Mouse (Mus musculus) liver, embryonic 14.5 days (tissue): ENCODE measurements around the gene Gm45785. TPM values are rescaled to one million over a fixed set of nuclear protein-coding genes. Genes with fewer than 3 reads are reported as not detected.

Source experiments
- ATAC-seq: fragments of 200-750 bp; cut with Nextera tagmentation; 2 replicates; pipeline ENCODE4 v1.8.0; 2017; ENCODE audit warnings: moderate number of reproducible peaks, mild to moderate bottlenecking, moderate library complexity; ENCODE audit not compliant: insufficient read depth
- DNase-seq, 3 experiments: peaks; one replicate each; pipeline ENCODE4 v3.0.0-alpha.2; 2012 to 2013; ENCODE audit warnings: low read depth in 3 of 3, low spot score in 3 of 3
- H3K27ac ChIP-seq: fragments of 300-500 bp; sonication (generic); 2 replicates; pipeline ENCODE4 v1.5.1; 2014; ENCODE audit warnings: moderate library complexity, mild to moderate bottlenecking, control low read depth, inconsistent platforms
- H3K27me3 ChIP-seq: fragments of 300-500 bp; sonication (generic); 2 replicates; pipeline ENCODE4 v1.6.1; 2014; ENCODE audit warnings: mild to moderate bottlenecking, low read length, moderate library complexity; ENCODE audit not compliant: control insufficient read depth, insufficient read depth
- H3K36me3 ChIP-seq: fragments of 300-500 bp; sonication (generic); replicated peaks from 2 replicates; pipeline ENCODE4 v1.6.1; 2014; ENCODE audit warnings: low read depth; ENCODE audit not compliant: control insufficient read depth, insufficient read depth
- H3K4me1 ChIP-seq, 2 experiments: fragments of 200-500 bp in 1 of 2; fragments of 300-500 bp in 1 of 2; sonication (generic) in 1 of 2; replicated peaks; 2 replicates each; pipeline ENCODE4 v1.6.1; 2012 to 2014; ENCODE audit warnings: antibody characterized with exemption in 1 of 2, inconsistent platforms in 1 of 2, low read length in 1 of 2; ENCODE audit not compliant: control insufficient read depth in 2 of 2, insufficient read depth in 2 of 2
- H3K4me2 ChIP-seq: fragments of 300-500 bp; sonication (generic); 2 replicates; pipeline ENCODE4 v1.6.1; 2014; ENCODE audit warnings: low read depth, mild to moderate bottlenecking, control low read depth, moderate library complexity
- H3K4me3 ChIP-seq, 2 experiments: fragments of 200-500 bp in 1 of 2; fragments of 300-500 bp in 1 of 2; sonication (generic) in 1 of 2; 2 replicates each; pipeline ENCODE4 v1.5.1; 2012 to 2014; ENCODE audit warnings: low read depth in 2 of 2, low read length in 2 of 2, mild to moderate bottlenecking in 2 of 2, control low read depth in 1 of 2, inconsistent platforms in 1 of 2, moderate library complexity in 1 of 2; ENCODE audit not compliant: insufficient read depth in 1 of 2
- H3K9ac ChIP-seq: fragments of 300-500 bp; sonication (generic); replicated peaks from 2 replicates; pipeline ENCODE4 v1.6.1; 2014; ENCODE audit warnings: mild to moderate bottlenecking, control low read depth, moderate library complexity
- H3K9me3 ChIP-seq: fragments of 300-500 bp; sonication (generic); 2 replicates; pipeline ENCODE4 v1.6.1; 2016; ENCODE audit warnings: low read length, mixed read lengths; ENCODE audit not compliant: control insufficient read depth
- CTCF ChIP-seq: IDR thresholded peaks from 2 replicates; pipeline ENCODE4 v1.5.1; 2016; ENCODE audit warnings: antibody characterized with exemption, low read depth, control low read depth
- EP300 ChIP-seq: IDR thresholded peaks from 2 replicates; pipeline ENCODE4 v1.6.1; 2016; ENCODE audit warnings: antibody characterized with exemption, low read depth
- WGBS: fragments of 180-500 bp; shearing (Covaris S2); extraction: QIAGEN DNeasy Blood & Tissue Kit; methylation state at CpG from one replicate; pipeline ENCODE4 v1.1.7; 2014; ENCODE audit not compliant: insufficient replicate concordance; 5-methylcytosine and 5-hydroxymethylcytosine counted together
- polyA plus RNA-seq, 2 experiments: library from polyadenylated mRNA; depleted of rRNA in 1 of 2; stranded (reverse) in 1 of 2; unstranded in 1 of 2; fragments of >200 nt; fragmentation: Nextera tagmentation in 1 of 2; extraction: Ambion mirVana in 1 of 2; gene quantifications; 2 replicates each; pipeline versions ENCODE4 v1.2.1 to v1.2.3; 2012 to 2014

Gene Gm45785
- polyA plus RNA-seq, 2 experiments = not detected

- Histone ChIP-seq H3K9me3 (no peaks in the 10 kb centered on the region), H3K27ac (no peak overlapping the region), H3K4me3 (peak overlapping the region in 1 of 2 experiments; percentile 93; a peak in 1 of 4 replicates), H3K36me3 (peaks cover 27% of the 10 kb centered on the region), H3K4me2 (peak overlapping the region; percentile 86), H3K4me1 (peaks cover 11 to 17% of the 10 kb centered on the region in 2 experiments), H3K27me3 (no peaks in the 10 kb centered on the region), H3K9ac (no peak overlapping the region)
- no peak for DNase-seq
- ATAC-seq = no peak
- TF ChIP-seq EP300 (no peak), CTCF (no peak)
- 89% methylated on average over 8 of the region's 8 CpGs for WGBS
Measured at GRCm38 (mm10) chr7:140858746-140859145, 2.6 kb upstream of the Gm45785 start.

- H3K4me3 ChIP-seq = peak within 1 kb of the TSS; percentile 83 to 93
- H3K36me3 ChIP-seq = peaks cover 33% of the 10 kb centered on the region
- WGBS = 28% methylated on average over 40 of the region's 40 CpGs
- no peak; the same call in 1 of the 2 replicates for TF ChIP-seq CTCF
- no peak for TF ChIP-seq EP300
- peaks cover 11 to 17% of the 10 kb centered on the region in 2 experiments for H3K4me1 ChIP-seq
- H3K9ac ChIP-seq = peak within 1 kb of the TSS; percentile 85
- DNase-seq (no peak), ATAC-seq (peak; percentile 17)
- H3K9me3 ChIP-seq = no peaks in the 10 kb centered on the region
- H3K4me2 ChIP-seq = peak within 1 kb of the TSS; percentile 86
- peak within 1 kb of the TSS; percentile 91 for H3K27ac ChIP-seq
- no peaks in the 10 kb centered on the region for H3K27me3 ChIP-seq
Measured at GRCm38 (mm10) chr7:140857550-140858505, 1.7 kb upstream of the Gm45785 start, which contains the start of gene Bet1l. Gene Bet1l (minus strand): TSS chr7:140857577.

DNA sequence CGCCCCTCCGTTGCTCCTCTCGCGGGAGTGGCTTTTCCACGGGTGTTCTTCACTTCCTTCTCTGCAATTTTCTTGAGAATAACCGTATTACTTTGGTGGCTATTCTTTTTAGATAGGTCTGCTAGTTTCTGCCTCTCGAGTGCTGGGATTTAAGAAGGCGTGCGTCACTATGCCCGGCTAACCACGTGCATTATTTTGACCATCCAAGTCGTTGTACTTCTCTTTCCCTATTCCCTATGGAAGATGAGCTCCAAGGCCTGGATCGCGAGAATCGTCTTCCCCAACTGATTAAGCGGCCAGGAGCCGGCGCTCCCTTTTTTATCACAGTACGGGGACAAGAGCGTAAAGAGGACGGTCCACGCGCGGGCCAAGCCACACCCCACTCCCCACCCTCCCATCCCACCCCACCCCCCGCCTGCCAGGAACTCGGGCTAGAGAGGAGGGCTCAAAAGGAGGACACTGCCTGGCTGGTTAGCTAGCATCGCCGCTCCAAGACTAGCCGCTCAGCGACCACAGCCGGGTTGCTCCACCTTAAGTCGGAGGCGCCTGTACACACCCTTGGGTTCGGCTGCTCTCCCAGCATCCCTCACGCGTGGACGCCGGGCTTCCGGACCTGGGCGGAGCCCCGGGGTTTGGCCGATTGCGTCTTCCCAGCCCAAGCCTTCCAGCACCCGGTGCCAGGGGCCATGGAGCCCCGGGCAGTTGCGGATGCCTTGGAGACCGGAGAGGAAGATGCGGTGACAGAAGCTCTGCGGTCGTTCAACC lies 836 bp upstream of the Gm45785 start, which contains the start of gene Ric8a:
TSS of gene Ric8a (plus strand) at position 173 of the 765 bp plus-strand sequence.
- Histone ChIP-seq H3K27ac (peak within 1 kb of the TSS; percentile 91), H3K4me1 (peaks cover 11 to 17% of the 10 kb centered on the region in 2 experiments), H3K4me3 (peak within 1 kb of the TSS; percentile 83 to 93), H3K9me3 (no peaks in the 10 kb centered on the region), H3K36me3 (peaks cover 32% of the 10 kb centered on the region), H3K9ac (peak within 1 kb of the TSS; percentile 85), H3K4me2 (peak within 1 kb of the TSS; percentile 86), H3K27me3 (no peaks in the 10 kb centered on the region)
- ATAC-seq (peak; percentile 80), DNase-seq (peak; percentile 74 to 82 (median 75))
- under 1% methylated on average over 50 of the region's 50 CpGs for WGBS
- TF ChIP-seq CTCF (no peak), EP300 (no peak)

- ATAC-seq = no peak
- no peak for DNase-seq
- no peak for TF ChIP-seq CTCF
- no peak for TF ChIP-seq EP300
- peak overlapping the region; percentile 85 for H3K9ac ChIP-seq
- H3K27me3 ChIP-seq = no peaks in the 10 kb centered on the region
- H3K4me2 ChIP-seq = peak overlapping the region; percentile 86
- H3K4me3 ChIP-seq = peak overlapping the region; percentile 83 to 93
- H3K4me1 ChIP-seq = peaks cover 11 to 17% of the 10 kb centered on the region in 2 experiments
- 61% methylated on average over 9 of the region's 9 CpGs for WGBS
- no peaks in the 10 kb centered on the region for H3K9me3 ChIP-seq
- peak overlapping the region; percentile 91 for H3K27ac ChIP-seq
- peaks cover 27% of the 10 kb centered on the region for H3K36me3 ChIP-seq
Measured at GRCm38 (mm10) chr7:140855181-140855580, 950 bp downstream of the Gm45785 start.
